Mouse (Mus musculus): ENCODE data around the gene Slc2a4.

- TF ChIP-seq CTCF (conservative IDR thresholded peaks at IDR 0.05; ENCODE audit: insufficient read depth, insufficient read length, low read depth, low read length) (no peak), POLR2A (IDR thresholded peaks at IDR 0.05; ENCODE audit: low read depth, low read length) (no peak)
These were observed 487 bp downstream of the Slc2a4 start for GRCm38 (mm10) chr11:69947337-69948065.
